ENCODE assay signal across 15 mouse cellular contexts in genomic region chr10:26500265-26500935, GRCm38 (mm10).
A peak's percentile ranks its signal among the peaks of the same experiment; 100 is the strongest.
DNase-seq lines count a peak whose midpoint lies in the region; ATAC-seq lines count a peak whose summit lies in the region.
"Had no signal": no experiment of that assay in that cellular context is flagged by ENCODE, and none has a peak within 500 bp of the region (broad histone marks: within the 10 kb centered on the region; RNA-seq: fewer than 3 reads in every experiment).

No protein-coding gene starts in this region.

- ATAC-seq in frontal cortex, adult (ENCODE audit: low TSS enrichment): peak; percentile 99
- ATAC-seq: forebrain, embryonic 15.5 days; intestine, postnatal 0 days had no signal

- DNase-seq in frontal cortex, postnatal 14 days (ENCODE audit: low spot score in 2 of 2): no peak
- peak; percentile 33 for DNase-seq in layer of hippocampus, adult 9-11 months
- DNase-seq in layer of hippocampus, postnatal 25 days (ENCODE audit: extremely low spot score in 1 of 2, low spot score in 1 of 2): no peak
- peak; percentile 78 for DNase-seq in adrenal gland, adult 2 months
- peak; percentile 7 to 35 for DNase-seq in left cerebral cortex, adult 8-10 months (ENCODE audit: low spot score in 2 of 2)
- DNase-seq in ovary, postnatal 10 days (ENCODE audit: low spot score): no peak
- no peak for DNase-seq in lung, postnatal 4 days
- DNase-seq: cerebellum, postnatal 14 days; gastrocnemius, postnatal 14 days; heart, postnatal 10 days; lung, embryonic 14.5 days; thymus, adult 18-20 months had no signal

Comparison
In these comparisons a context has a peak if more than half of its experiments do, and no peak if none do; other contexts are left out.
1. DNase-seq: peak in layer of hippocampus, adult 9-11 months (single experiment), adrenal gland, adult 2 months (single experiment) and left cerebral cortex, adult 8-10 months (2 of 2); none in frontal cortex, postnatal 14 days (0 of 2), layer of hippocampus, postnatal 25 days (0 of 2), ovary, postnatal 10 days (single experiment) and lung, postnatal 4 days (0 of 2).